In genomic region chr12:69360655-69360996, GRCm38 (mm10) we compare ENCODE assay signal across 8 mouse cellular contexts. TPM values are rescaled to one million over a fixed set of nuclear protein-coding genes. Genes with fewer than 3 reads are reported as not detected.
A peak's percentile ranks its signal among the peaks of the same experiment; 100 is the strongest.
DNase-seq lines count a peak whose midpoint lies in the region; ATAC-seq and TF ChIP-seq lines count a peak whose summit lies in the region.
"Had no signal": no experiment of that assay in that cellular context is flagged by ENCODE, and none has a peak within 500 bp of the region (broad histone marks: within the 10 kb centered on the region; RNA-seq: fewer than 3 reads in every experiment).

No protein-coding gene starts in this region.

- H3K4me3 ChIP-seq in liver, embryonic 14.5 days (ENCODE audit: insufficient read depth in 1 of 2, low read depth in 2 of 2, low read length in 2 of 2), result no peak overlapping the region

- no peaks in the 10 kb centered on the region for H3K27me3 ChIP-seq in liver, embryonic 14.5 days (ENCODE audit: control insufficient read depth, insufficient read depth, low read length)
- H3K27me3 ChIP-seq: heart, embryonic 15.5 days had no signal

- H3K4me1 ChIP-seq in liver, embryonic 14.5 days (replicated peaks; ENCODE audit: control insufficient read depth in 2 of 2, insufficient read depth in 2 of 2, low read length in 1 of 2), result peaks cover 22 to 31% of the 10 kb centered on the region in 2 experiments

- TF ChIP-seq EP300 in liver, embryonic 14.5 days (IDR thresholded peaks at IDR 0.05; ENCODE audit: low read depth), result peak; percentile 32; the same call in 1 of the 2 replicates

- DNase-seq in monocyte, adult 2 months (ENCODE audit: low read depth in 1 of 2, low spot score in 2 of 2), result peak; percentile 45 to 72
- DNase-seq in T-cell, adult 2 months (ENCODE audit: low spot score), result peak; percentile 83
- peak; percentile 93 for DNase-seq in induced T-regulatory cell, adult 2 months (ENCODE audit: low read depth)
- DNase-seq in liver, embryonic 14.5 days (ENCODE audit: low read depth in 3 of 3, low spot score in 3 of 3), result peak in 2 of 3 experiments; percentile 68 to 71
- DNase-seq in retina, embryonic 14.5 days (ENCODE audit: low spot score), result peak; percentile 92

- H3K9ac ChIP-seq in liver, embryonic 14.5 days (replicated peaks), result no peak overlapping the region
- H3K9ac ChIP-seq: heart, embryonic 15.5 days had no signal

- no peaks in the 10 kb centered on the region for H3K9me3 ChIP-seq in liver, embryonic 14.5 days (ENCODE audit: control insufficient read depth, low read length)
- H3K9me3 ChIP-seq: heart, embryonic 15.5 days had no signal

- no peak overlapping the region; the same call in 1 of the 2 replicates for H3K4me2 ChIP-seq in liver, embryonic 14.5 days (ENCODE audit: low read depth)

- H3K27ac ChIP-seq in liver, embryonic 14.5 days, result peak overlapping the region; percentile 51

- ATAC-seq in monocyte, adult 5-6 weeks (replicated peaks; ENCODE audit: insufficient number of reproducible peaks, low FRiP score, low TSS enrichment, poor library complexity, severe bottlenecking), result no peak
- peak; percentile 19 for ATAC-seq in common myeloid progenitor, adult 5-6 weeks (replicated peaks; ENCODE audit: low read depth, poor library complexity, severe bottlenecking)
- peak; percentile 9; the same call in 1 of the 2 replicates for ATAC-seq in liver, embryonic 14.5 days (ENCODE audit: insufficient read depth)

- TF ChIP-seq CTCF in liver, embryonic 14.5 days (IDR thresholded peaks at IDR 0.05; ENCODE audit: low read depth), result peak; percentile 83

- WGBS in liver, embryonic 14.5 days (ENCODE audit: insufficient replicate concordance), result 11% methylated on average over 5 of the region's 5 CpGs

- no peaks in the 10 kb centered on the region for H3K36me3 ChIP-seq in liver, embryonic 14.5 days (replicated peaks; ENCODE audit: control insufficient read depth, insufficient read depth, low read depth)
- H3K36me3 ChIP-seq: heart, embryonic 15.5 days had no signal

RNA-seq across cellular contexts. Expression of gene Nemf, which starts 3.7 kb away (rescaled TPM):
- total RNA-seq in monocyte, adult 5-6 weeks (2017), result 89.6 to 137 TPM (median 117 TPM) in 3 replicates
- 126 and 136 TPM in 2 replicates for total RNA-seq in common myeloid progenitor, adult 5-6 weeks (2017)
- polyA plus RNA-seq in liver, embryonic 14.5 days (2012; rRNA removed), result 5.2 and 11.1 TPM in 2 replicates
- polyA plus RNA-seq in liver, embryonic 14.5 days (2014; fragmentation: Nextera tagmentation; extraction: Ambion mirVana), result 33.7 and 35.4 TPM in 2 replicates

RNA-seq across cellular contexts. Expression of gene Arf6, which starts 11.3 kb away (rescaled TPM):
- total RNA-seq in monocyte, adult 5-6 weeks (2017), result 213 to 230 TPM (median 223 TPM) in 3 replicates
- total RNA-seq in common myeloid progenitor, adult 5-6 weeks (2017), result 104 and 110 TPM in 2 replicates
- 41.3 and 45.8 TPM in 2 replicates for polyA plus RNA-seq in liver, embryonic 14.5 days (2012; rRNA removed)
- polyA plus RNA-seq in liver, embryonic 14.5 days (2014; fragmentation: Nextera tagmentation; extraction: Ambion mirVana), result 35.7 and 39.6 TPM in 2 replicates

RNA-seq across cellular contexts. Expression of gene Gm9887, which starts 11.6 kb away (rescaled TPM):
- not detected in 3 replicates for total RNA-seq in monocyte, adult 5-6 weeks (2017)
- 1.5 TPM in 1 of 2 replicates, not detected in the other for total RNA-seq in common myeloid progenitor, adult 5-6 weeks (2017)
- polyA plus RNA-seq in liver, embryonic 14.5 days (2012; rRNA removed), result 0.20 and 0.23 TPM in 2 replicates
- 0.40 and 1.0 TPM in 2 replicates for polyA plus RNA-seq in liver, embryonic 14.5 days (2014; fragmentation: Nextera tagmentation; extraction: Ambion mirVana)
